Mouse (Mus musculus): Measurements from ENCODE around the gene BC049730. TPM values are rescaled to one million over a fixed set of nuclear protein-coding genes. Genes with fewer than 3 reads are reported as not detected.

Gene BC049730
- total RNA-seq, 1 experiment from 2014 or later: not detected

DNA sequence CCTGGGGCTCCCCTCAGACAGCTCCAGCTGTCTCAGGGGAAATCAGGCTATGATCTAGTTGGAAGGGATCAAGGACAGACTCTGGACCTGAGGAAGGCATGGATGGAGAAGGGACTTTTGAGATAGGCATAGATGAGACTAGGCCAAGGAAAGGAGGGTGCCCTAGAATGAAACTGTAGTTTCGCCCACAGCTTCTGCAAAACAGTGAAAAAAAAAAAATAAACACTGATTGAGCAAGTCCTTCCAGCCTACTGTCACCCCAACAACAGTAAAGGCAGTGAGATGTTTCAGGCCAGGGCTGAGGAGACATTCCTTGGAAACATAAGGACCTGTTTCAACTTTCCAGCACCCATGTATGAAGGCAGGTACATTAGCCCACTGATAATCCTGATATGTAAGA, 49.5 kb downstream of the BC049730 start:
- 0 out of 2 replicates have a peak, but pooled peaks have one; percentile 42 for ATAC-seq (replicated peaks; ENCODE audit: insufficient number of reproducible peaks, low FRiP score, low TSS enrichment, poor library complexity, severe bottlenecking)

DNA sequence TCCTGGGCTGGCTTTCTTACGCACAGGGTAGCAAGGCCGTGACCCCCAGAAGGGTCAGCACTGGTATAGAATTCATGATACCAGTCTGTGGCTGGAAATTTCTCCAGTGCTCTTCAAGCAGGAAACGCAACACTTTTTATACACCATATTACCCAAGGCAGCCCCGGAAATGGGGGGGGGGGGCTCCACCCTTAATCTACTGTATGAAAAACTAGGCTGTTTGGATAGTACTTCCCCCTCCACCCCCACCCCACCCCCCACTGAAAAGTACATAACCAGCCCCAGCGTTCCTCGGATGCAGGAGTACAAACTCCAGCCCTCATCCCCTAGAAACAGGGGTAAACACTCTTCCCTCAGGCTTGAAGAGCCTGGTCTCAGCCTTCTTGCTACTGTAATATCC, 51.2 kb downstream of the BC049730 start, which contains the start of gene Cd177:
Cd177 (minus strand) TSS at position 101 of the 400 bp plus-strand sequence.
- no peak for ATAC-seq (replicated peaks; ENCODE audit: insufficient number of reproducible peaks, low FRiP score, low TSS enrichment, poor library complexity, severe bottlenecking)

DNA sequence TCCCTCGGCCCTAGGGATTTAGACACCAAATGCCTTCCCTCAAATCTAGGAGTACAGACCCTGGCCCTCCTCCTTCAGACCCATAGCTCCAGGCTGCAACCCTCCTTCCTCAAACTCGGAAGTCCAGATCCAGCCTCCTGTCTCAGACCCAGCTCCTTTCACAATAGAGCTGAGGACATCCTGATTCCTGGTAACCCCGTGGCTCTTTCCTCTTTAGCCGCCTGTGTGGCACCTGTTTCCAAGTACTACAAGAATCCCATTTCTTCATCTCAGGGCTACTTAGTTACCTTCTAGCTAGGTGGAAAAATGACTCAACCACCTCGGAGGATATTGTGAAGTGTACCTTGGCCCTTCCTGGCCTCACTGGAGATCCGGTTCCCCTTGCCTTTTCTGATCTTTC, 52.1 kb downstream of the BC049730 start:
- ATAC-seq (replicated peaks; ENCODE audit: insufficient number of reproducible peaks, low FRiP score, low TSS enrichment, poor library complexity, severe bottlenecking): no peak

- ATAC-seq (replicated peaks; ENCODE audit: insufficient number of reproducible peaks, low FRiP score, low TSS enrichment, poor library complexity, severe bottlenecking): no peak
Observed at GRCm38 (mm10) chr7:24762574-24762973, 53.5 kb downstream of the BC049730 start.

Other genes with a start within 250 kb of the BC049730 start
- 286 to 300 TPM (median 297 TPM) in 3 replicates for gene Plaur, start 246.8 kb upstream of the BC049730 start, total RNA-seq (2017)
- not detected in 3 replicates for gene Cadm4, start 227.2 kb upstream of the BC049730 start, total RNA-seq (2017)
- 0.95 TPM in 1 of 3 replicates, not detected in the others for gene Zfp428, start 202.2 kb upstream of the BC049730 start, total RNA-seq (2017)
- 1.1 TPM in 1 of 3 replicates, not detected in the others for gene AC161166.1, start 196.8 kb upstream of the BC049730 start, total RNA-seq (2017)
- 2.5 to 6.9 TPM (median 2.9 TPM) in 3 replicates for gene Irgq, start 178.6 kb upstream of the BC049730 start, total RNA-seq (2017)
- not detected in 3 replicates for gene Pinlyp, start 163.1 kb upstream of the BC049730 start, total RNA-seq (2017)
- 18.0 to 42.4 TPM (median 29.6 TPM) in 3 replicates for gene Xrcc1, start 163.0 kb upstream of the BC049730 start, total RNA-seq (2017)
- 4.8 to 9.7 TPM (median 7.9 TPM) in 3 replicates for gene Ethe1, start 121.7 kb upstream of the BC049730 start, total RNA-seq (2017)
- gene Zfp575, start 121.6 kb upstream of the BC049730 start, total RNA-seq (2017): not detected in 3 replicates
- gene Phldb3, start 98.5 kb upstream of the BC049730 start, total RNA-seq (2017): 7.5 to 10.6 TPM (median 9.6 TPM) in 3 replicates
- not detected in 3 replicates for gene Lypd3, start 72.7 kb upstream of the BC049730 start, total RNA-seq (2017)
- not detected in 3 replicates for gene Tex101, start 32.6 kb upstream of the BC049730 start, total RNA-seq (2017)
- not detected in 3 replicates for gene Gm4763, start 17.7 kb downstream of the BC049730 start, total RNA-seq (2017)
- gene Cd177, start 51.1 kb downstream of the BC049730 start, total RNA-seq (2017): 1.9 to 6.7 TPM (median 5.2 TPM) in 3 replicates
- not detected in 3 replicates for gene Ceacam10, start 68.0 kb downstream of the BC049730 start, total RNA-seq (2017)
- 16.3 to 23.7 TPM (median 19.1 TPM) in 3 replicates for gene Gm9844, start 153.0 kb downstream of the BC049730 start, total RNA-seq (2017)
- gene Lypd4, start 160.7 kb downstream of the BC049730 start, total RNA-seq (2017): not detected in 3 replicates
- not detected in 3 replicates for gene Dmrtc2, start 160.8 kb downstream of the BC049730 start, total RNA-seq (2017)
- gene Rps19, start 175.1 kb downstream of the BC049730 start, total RNA-seq (2017): 599 to 964 TPM (median 888 TPM) in 3 replicates
- 26.8 to 46.7 TPM (median 35.0 TPM) in 3 replicates for gene Cd79a, start 188.1 kb downstream of the BC049730 start, total RNA-seq (2017)
- gene Arhgef1, start 193.7 kb downstream of the BC049730 start, total RNA-seq (2017): 214 to 370 TPM (median 269 TPM) in 3 replicates
- gene Gm4881, start 235.3 kb downstream of the BC049730 start, total RNA-seq (2017): not detected in 3 replicates